Mouse (Mus musculus) limb, embryonic 11.5 days (tissue): ENCODE results near the gene 5730409E04Rik. TPM values are rescaled to one million over a fixed set of nuclear protein-coding genes. Genes with fewer than 3 reads are reported as not detected.

Experiments used
- ATAC-seq: fragments of 200-750 bp; cut with Nextera tagmentation; 2 replicates; pipeline ENCODE4 v1.8.0; 2017; ENCODE audit warnings: low read depth; ENCODE audit not compliant: insufficient number of reproducible peaks, low FRiP score, low TSS enrichment
- DNase-seq: peaks from one replicate; pipeline ENCODE4 v3.0.0-alpha.2; 2015; ENCODE audit warnings: low spot score
- H3K27ac ChIP-seq: fragments of 300-500 bp; sonication (generic); replicated peaks from 2 replicates; pipeline ENCODE4 v1.5.1; 2014; ENCODE audit warnings: low read depth, mild to moderate bottlenecking, low read length
- H3K27me3 ChIP-seq: fragments of 300-500 bp; sonication (generic); 2 replicates; pipeline ENCODE4 v1.6.1; 2014; ENCODE audit warnings: mild to moderate bottlenecking, low read length, mixed read lengths; ENCODE audit not compliant: control insufficient read depth, insufficient read depth
- H3K36me3 ChIP-seq: fragments of 300-500 bp; sonication (generic); 2 replicates; pipeline ENCODE4 v1.6.1; 2014; ENCODE audit warnings: mild to moderate bottlenecking, low read length, moderate library complexity, mixed read lengths; ENCODE audit not compliant: control insufficient read depth, insufficient read depth
- H3K4me1 ChIP-seq: fragments of 300-500 bp; sonication (generic); 2 replicates; pipeline ENCODE4 v1.6.1; 2014; ENCODE audit warnings: low read length, mixed read lengths; ENCODE audit not compliant: control insufficient read depth, insufficient read depth
- H3K4me2 ChIP-seq: fragments of 300-500 bp; sonication (generic); 2 replicates; pipeline ENCODE4 v1.6.1; 2014; ENCODE audit warnings: low read depth, mild to moderate bottlenecking, moderate library complexity; ENCODE audit not compliant: severe bottlenecking
- H3K4me3 ChIP-seq: fragments of 300-500 bp; sonication (generic); 2 replicates; pipeline ENCODE4 v1.5.1; 2014; ENCODE audit warnings: low read depth, low read length
- H3K9ac ChIP-seq: fragments of 300-500 bp; sonication (generic); 2 replicates; pipeline ENCODE4 v1.6.1; 2014; ENCODE audit warnings: mild to moderate bottlenecking, low read length
- H3K9me3 ChIP-seq: fragments of 300-500 bp; sonication (generic); 2 replicates; pipeline ENCODE4 v1.6.1; 2016; ENCODE audit warnings: low read length; ENCODE audit not compliant: control insufficient read depth
- WGBS: fragments of 180-500 bp; shearing (Covaris S2); extraction: QIAGEN DNeasy Blood & Tissue Kit; methylation state at CpG from one replicate; pipeline ENCODE4 v1.1.7; 2014; 5-methylcytosine and 5-hydroxymethylcytosine counted together
- polyA plus RNA-seq: library from polyadenylated mRNA; unstranded; fragments of >200 nt; fragmentation: Nextera tagmentation; extraction: Ambion mirVana; gene quantifications from 2 replicates; pipeline ENCODE4 v1.2.1, GENCODE M21; 2014

Gene 5730409E04Rik
- polyA plus RNA-seq, 1 experiment from 2014 or later: 2.2 TPM

- DNase-seq (peak; percentile 81), ATAC-seq (no peak)
- no peaks in the 10 kb centered on the region for H3K36me3 ChIP-seq
- H3K4me1 ChIP-seq: peaks cover 5% of the 10 kb centered on the region; the same call in 1 of the 2 replicates
- H3K27ac ChIP-seq: no peak overlapping the region
- H3K4me3 ChIP-seq: no peak overlapping the region
- WGBS: 34% methylated on average over 8 of the region's 8 CpGs
- H3K9ac ChIP-seq: no peak overlapping the region
- H3K9me3 ChIP-seq: no peaks in the 10 kb centered on the region
- H3K4me2 ChIP-seq: no peak overlapping the region
- H3K27me3 ChIP-seq: no peaks in the 10 kb centered on the region
Observed at GRCm38 (mm10) chr4:126599971-126600754, 9.5 kb upstream of the 5730409E04Rik start.

GRCm38 (mm10) chr4:126601597-126602444, 7.8 kb upstream of the 5730409E04Rik start:
- H3K27ac ChIP-seq: no peak overlapping the region
- DNase-seq: peak; percentile 75

DNA sequence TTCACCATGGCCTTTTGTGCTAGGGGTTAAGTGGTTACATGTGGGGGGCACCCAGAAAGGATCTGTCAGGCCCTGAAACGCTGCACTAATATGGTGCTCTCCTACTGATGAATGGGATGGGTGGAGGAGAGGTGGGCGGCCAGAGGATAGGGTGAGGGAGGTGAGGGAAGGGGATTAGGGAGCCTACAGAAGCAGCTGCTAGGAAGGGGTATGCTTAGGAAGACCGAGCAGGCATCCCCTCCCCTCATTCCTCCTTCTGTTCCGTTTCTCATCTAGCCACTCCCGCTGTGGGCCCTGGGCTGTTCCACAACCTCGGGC, 7.2 kb upstream of the 5730409E04Rik start:
- Histone ChIP-seq H3K4me3 (no peak overlapping the region), H3K4me1 (peaks cover 5% of the 10 kb centered on the region; the same call in 1 of the 2 replicates), H3K9me3 (no peaks in the 10 kb centered on the region), H3K9ac (no peak overlapping the region), H3K4me2 (peak overlapping the region; percentile 31; the same call in 1 of the 2 replicates), H3K27ac (no peak overlapping the region), H3K27me3 (no peaks in the 10 kb centered on the region), H3K36me3 (no peaks in the 10 kb centered on the region)
- DNase-seq (no peak), ATAC-seq (peak; percentile 63)
- WGBS: 8% methylated on average over 6 of the region's 6 CpGs

More at GRCm38 (mm10) chr4:126601597-126602444, 7.8 kb upstream of the 5730409E04Rik start:
- Histone ChIP-seq H3K27me3 (no peaks in the 10 kb centered on the region), H3K4me1 (peaks cover 5% of the 10 kb centered on the region; the same call in 1 of the 2 replicates), H3K36me3 (no peaks in the 10 kb centered on the region), H3K4me3 (0 out of 2 replicates have a peak overlapping the region, but pooled peaks have one; percentile 5), H3K4me2 (peak overlapping the region; percentile 31; the same call in 1 of the 2 replicates), H3K9ac (no peak overlapping the region), H3K9me3 (no peaks in the 10 kb centered on the region)
- 19% methylated on average over 21 of the region's 22 CpGs for WGBS
- peak; percentile 69; the same call in 1 of the 2 replicates for ATAC-seq

DNA sequence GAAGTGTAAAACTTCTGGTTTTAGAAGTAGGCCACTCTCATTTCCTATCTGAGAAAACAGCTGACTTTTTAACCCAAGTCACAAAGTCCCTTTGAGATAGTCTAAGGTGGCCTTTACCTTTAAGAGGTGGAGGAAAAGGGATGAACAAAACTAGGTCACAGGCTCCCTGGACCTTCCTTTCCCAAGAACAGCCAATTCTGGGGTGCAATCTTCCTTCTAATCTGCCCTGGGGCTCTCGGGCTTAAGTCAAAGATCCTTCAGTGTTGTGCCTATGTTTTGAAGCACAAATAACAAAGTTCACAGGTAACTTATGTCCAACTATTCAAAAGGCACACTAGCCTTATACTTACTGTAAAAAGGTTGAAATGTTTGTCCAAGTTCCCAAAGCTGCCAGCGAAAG, 5.5 kb upstream of the 5730409E04Rik start:
- Histone ChIP-seq H3K27ac (no peak overlapping the region), H3K27me3 (no peaks in the 10 kb centered on the region), H3K4me3 (no peak overlapping the region), H3K9me3 (no peaks in the 10 kb centered on the region), H3K4me1 (peaks cover 5% of the 10 kb centered on the region; the same call in 1 of the 2 replicates), H3K4me2 (no peak overlapping the region), H3K36me3 (no peaks in the 10 kb centered on the region), H3K9ac (no peak overlapping the region)
- no peak for DNase-seq
- ATAC-seq: no peak
- WGBS: 71% methylated on average over 2 of the region's 2 CpGs

DNA sequence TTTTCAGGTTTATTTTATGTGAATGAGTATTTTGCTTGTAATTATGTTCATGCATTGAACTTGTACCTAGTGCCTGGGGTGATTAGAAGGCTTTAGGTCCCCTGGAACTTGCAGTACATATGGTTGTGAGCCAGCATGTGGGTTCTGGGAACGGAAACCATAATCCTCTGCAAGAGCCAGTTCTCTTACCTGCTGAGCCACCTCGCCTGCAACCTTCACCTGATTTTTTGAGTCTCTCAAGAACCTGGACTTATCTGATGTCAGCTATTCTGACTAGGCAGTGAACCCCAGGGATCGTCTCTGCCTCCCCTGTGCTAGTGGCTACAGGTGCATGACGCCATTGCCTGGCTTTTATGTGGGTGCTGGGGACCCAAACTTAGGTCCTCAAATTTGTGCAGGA, 3.9 kb upstream of the 5730409E04Rik start:
- ATAC-seq (no peak), DNase-seq (no peak)
- 82% methylated on average over 4 of the region's 4 CpGs for WGBS
- no peaks in the 10 kb centered on the region for H3K27me3 ChIP-seq
- H3K4me1 ChIP-seq: peaks cover 5% of the 10 kb centered on the region; the same call in 1 of the 2 replicates
- no peak overlapping the region for H3K27ac ChIP-seq
- H3K36me3 ChIP-seq: no peaks in the 10 kb centered on the region
- no peaks in the 10 kb centered on the region for H3K9me3 ChIP-seq
- H3K4me3 ChIP-seq: no peak overlapping the region
- H3K4me2 ChIP-seq: no peak overlapping the region
- H3K9ac ChIP-seq: no peak overlapping the region

DNA sequence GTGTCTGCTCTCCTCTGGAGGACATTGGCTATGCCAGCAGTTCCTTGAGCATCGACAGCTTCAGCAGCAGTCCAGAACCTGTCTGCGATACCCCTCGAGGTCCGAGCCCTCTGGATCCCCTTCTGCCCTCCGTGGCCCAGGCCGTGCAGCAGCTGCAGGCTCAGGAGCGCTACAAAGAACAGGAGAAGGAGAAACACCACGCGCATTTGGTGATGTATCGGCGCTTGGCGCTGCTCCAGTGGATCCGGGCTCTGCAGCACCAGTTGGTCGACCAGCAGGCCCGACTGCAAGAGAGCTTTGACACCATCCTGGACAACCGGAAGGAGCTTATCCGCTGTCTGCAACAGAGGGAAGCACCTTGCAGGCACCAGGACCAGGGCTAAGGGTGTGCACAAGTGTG, 2.4 kb downstream of the 5730409E04Rik start:
- Histone ChIP-seq H3K4me2 (no peak overlapping the region), H3K36me3 (no peaks in the 10 kb centered on the region), H3K9ac (no peak overlapping the region), H3K4me1 (no peaks in the 10 kb centered on the region), H3K9me3 (no peaks in the 10 kb centered on the region), H3K4me3 (no peak overlapping the region), H3K27me3 (no peaks in the 10 kb centered on the region), H3K27ac (no peak overlapping the region)
- ATAC-seq (no peak), DNase-seq (no peak)
- 90% methylated on average over 17 of the region's 17 CpGs for WGBS

- ATAC-seq (no peak), DNase-seq (no peak)
- no peaks in the 10 kb centered on the region for H3K36me3 ChIP-seq
- H3K4me1 ChIP-seq: peaks cover 7% of the 10 kb centered on the region; the same call in 1 of the 2 replicates
- H3K27ac ChIP-seq: no peak overlapping the region
- H3K27me3 ChIP-seq: no peaks in the 10 kb centered on the region
- H3K4me3 ChIP-seq: no peak overlapping the region
- no peak overlapping the region for H3K9ac ChIP-seq
- WGBS: 82% methylated on average over 4 of the region's 4 CpGs
- H3K4me2 ChIP-seq: no peak overlapping the region
- H3K9me3 ChIP-seq: no peaks in the 10 kb centered on the region
Observed at GRCm38 (mm10) chr4:126616312-126616711, 6.7 kb downstream of the 5730409E04Rik start.

DNA sequence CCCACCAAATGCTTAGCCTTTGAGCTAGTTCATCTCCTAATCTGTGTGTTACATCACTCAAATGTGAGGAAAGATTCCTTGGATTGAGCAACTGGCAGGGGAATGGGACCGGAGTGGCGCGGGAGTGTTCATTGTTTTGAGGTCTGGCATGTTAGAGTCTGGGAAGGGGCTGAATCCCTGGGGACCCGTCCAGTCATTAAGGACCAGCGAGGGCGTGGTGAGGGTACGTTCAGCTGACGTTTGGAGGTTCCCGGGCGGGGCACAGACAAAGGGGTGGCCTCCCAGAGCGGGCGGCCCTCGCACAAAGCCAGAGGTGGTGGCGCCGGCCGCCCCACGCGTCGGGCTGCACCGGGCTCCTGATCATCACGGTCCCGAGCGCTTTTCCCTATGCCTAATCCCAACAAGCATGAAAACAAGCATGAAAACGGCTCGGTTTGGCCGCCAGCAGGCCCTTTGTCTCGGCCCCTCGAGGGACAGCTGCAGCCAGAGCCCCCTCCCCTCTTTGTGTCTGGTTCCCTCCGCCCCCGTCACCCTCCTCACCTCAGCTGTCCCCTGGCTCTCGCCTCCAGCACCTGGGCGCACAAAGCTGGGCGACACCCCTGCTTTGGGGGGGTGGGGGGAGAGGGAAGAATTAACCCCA, 10.2 kb downstream of the 5730409E04Rik start:
- WGBS: 3% methylated on average over 32 of the region's 33 CpGs
- peaks cover 7% of the 10 kb centered on the region; the same call in 1 of the 2 replicates for H3K4me1 ChIP-seq
- H3K27ac ChIP-seq: 0 out of 2 replicates have a peak overlapping the region, but pooled peaks have one; percentile 30
- H3K9ac ChIP-seq: peak overlapping the region; percentile 78
- H3K4me2 ChIP-seq: peak overlapping the region; percentile 76
- no peaks in the 10 kb centered on the region for H3K9me3 ChIP-seq
- ATAC-seq (peak; percentile 71; the same call in 1 of the 2 replicates), DNase-seq (peak; percentile 76)
- H3K4me3 ChIP-seq: peak overlapping the region; percentile 30
- H3K27me3 ChIP-seq: no peaks in the 10 kb centered on the region
- no peaks in the 10 kb centered on the region for H3K36me3 ChIP-seq
